In genomic region chr11:53508152-53508551, GRCm38 (mm10) we compare ENCODE assay signal across 15 mouse cellular contexts. TPM values are rescaled to one million over a fixed set of nuclear protein-coding genes. Genes with fewer than 3 reads are reported as not detected.
DNase-seq lines count a peak whose midpoint lies in the region; ATAC-seq and TF ChIP-seq lines count a peak whose summit lies in the region.
"Had no signal": no experiment of that assay in that cellular context is flagged by ENCODE, and none has a peak within 500 bp of the region (broad histone marks: within the 10 kb centered on the region; RNA-seq: fewer than 3 reads in every experiment).

No protein-coding gene starts in this region.

- TF ChIP-seq EP300 in heart, adult 2 months (IDR thresholded peaks at IDR 0.05; ENCODE audit: insufficient read depth, low read depth, low read length), result peak; percentile 87

- ATAC-seq in heart, embryonic 11.5 days (replicated peaks; ENCODE audit: insufficient number of reproducible peaks, low FRiP score, low TSS enrichment), result no peak
- ATAC-seq: forebrain, embryonic 16.5 days; liver, embryonic 12.5 days; midbrain, embryonic 13.5 days had no signal

- H3K27ac ChIP-seq in heart, adult 2 months, result peak overlapping the region; percentile 79
- no peak overlapping the region for H3K27ac ChIP-seq in heart, embryonic 11.5 days (ENCODE audit: low read depth, low read length)
- H3K27ac ChIP-seq in embryonic facial prominence, embryonic 10.5 days (replicated peaks), result no peak overlapping the region
- H3K27ac ChIP-seq: liver, embryonic 12.5 days; midbrain, embryonic 13.5 days had no signal

- peak; percentile 73 to 86 for DNase-seq in heart, adult 2 months
- DNase-seq in adrenal gland, adult 8-10 months, result peak; percentile 79
- peak; percentile 87 for DNase-seq in heart, adult 8-10 months (ENCODE audit: low spot score)
- peak; percentile 77 for DNase-seq in lung, postnatal 36 days
- DNase-seq in right cerebral cortex, adult 18-20 months, result no peak
- DNase-seq in testis, postnatal 10 days (ENCODE audit: low spot score), result no peak
- DNase-seq in embryonic facial prominence, embryonic 10.5 days (ENCODE audit: low spot score), result no peak
- DNase-seq: layer of hippocampus, postnatal 36 days had no signal

- intact Hi-C loops in heart, adult 2 months (cut with DNase I), result no loop called here

- H3K9me3 ChIP-seq in heart, embryonic 11.5 days (replicated peaks; ENCODE audit: control insufficient read depth, low read length), result no peaks in the 10 kb centered on the region
- H3K9me3 ChIP-seq in embryonic facial prominence, embryonic 10.5 days, result no peaks in the 10 kb centered on the region
- H3K9me3 ChIP-seq: liver, embryonic 12.5 days; midbrain, embryonic 13.5 days had no signal

- no peak for TF ChIP-seq CTCF in heart, adult 2 months (IDR thresholded peaks at IDR 0.05)

- WGBS in heart, adult 2 months, result 27% methylated on average over 7 of the region's 7 CpGs
- 65% methylated on average over 7 of the region's 7 CpGs for WGBS in heart, embryonic 11.5 days (ENCODE audit: insufficient replicate concordance)
- WGBS in embryonic facial prominence, embryonic 10.5 days, result 78% methylated on average over 7 of the region's 7 CpGs

- H3K36me3 ChIP-seq in heart, adult 2 months (ENCODE audit: control insufficient read depth, insufficient read depth, low read length), result no peaks in the 10 kb centered on the region
- H3K36me3 ChIP-seq in heart, embryonic 11.5 days (ENCODE audit: control insufficient read depth, insufficient read depth, low read length), result no peaks in the 10 kb centered on the region
- H3K36me3 ChIP-seq in embryonic facial prominence, embryonic 10.5 days (replicated peaks), result no peaks in the 10 kb centered on the region
- H3K36me3 ChIP-seq: liver, embryonic 12.5 days; midbrain, embryonic 13.5 days had no signal

- no peak overlapping the region for H3K9ac ChIP-seq in heart, adult 2 months (ENCODE audit: low read depth, low read length)
- H3K9ac ChIP-seq in heart, embryonic 11.5 days (ENCODE audit: low read depth, low read length), result no peak overlapping the region
- H3K9ac ChIP-seq: liver, embryonic 12.5 days; midbrain, embryonic 13.5 days had no signal

- H3K4me1 ChIP-seq in heart, adult 2 months (ENCODE audit: control insufficient read depth, insufficient read depth, low read length), result peaks cover 15% of the 10 kb centered on the region
- no peaks in the 10 kb centered on the region for H3K4me1 ChIP-seq in heart, embryonic 11.5 days (ENCODE audit: control insufficient read depth, insufficient read depth, low read length)
- peaks cover 20% of the 10 kb centered on the region; the same call in 1 of the 2 replicates for H3K4me1 ChIP-seq in embryonic facial prominence, embryonic 10.5 days

- no peaks in the 10 kb centered on the region for H3K79me2 ChIP-seq in heart, adult 2 months (replicated peaks; ENCODE audit: control insufficient read depth, insufficient read depth, low read length)

- H3K4me3 ChIP-seq in heart, adult 2 months, result no peak overlapping the region
- H3K4me3 ChIP-seq in heart, embryonic 11.5 days (ENCODE audit: low read depth, low read length), result no peak overlapping the region
- H3K4me3 ChIP-seq in embryonic facial prominence, embryonic 10.5 days, result no peak overlapping the region
- H3K4me3 ChIP-seq: liver, embryonic 12.5 days; midbrain, embryonic 13.5 days had no signal

- no peak for TF ChIP-seq POLR2A in heart, adult 2 months (IDR thresholded peaks at IDR 0.05; ENCODE audit: insufficient read depth, low read depth, low read length)

- no peaks in the 10 kb centered on the region for H3K27me3 ChIP-seq in heart, adult 2 months (ENCODE audit: control insufficient read depth, insufficient read depth, low read length)
- H3K27me3 ChIP-seq in heart, embryonic 11.5 days (ENCODE audit: control insufficient read depth, insufficient read depth, low read length), result no peaks in the 10 kb centered on the region
- H3K27me3 ChIP-seq in embryonic facial prominence, embryonic 10.5 days (replicated peaks; ENCODE audit: low read depth, poor library complexity, severe bottlenecking), result peaks cover 6% of the 10 kb centered on the region; the same call in 1 of the 2 replicates

- no peak overlapping the region for H3K4me2 ChIP-seq in heart, embryonic 11.5 days
- H3K4me2 ChIP-seq: liver, embryonic 12.5 days; midbrain, embryonic 13.5 days had no signal

RNA-seq across cellular contexts. Expression of gene Sept8, which starts 10.9 kb away (rescaled TPM):
- total RNA-seq in heart, adult 2 months (2021), result 10 to 100 TPM; 25.7 to 28.2 TPM
- polyA plus RNA-seq in heart, adult 2 months (2012; rRNA removed), result 24.8 and 39.2 TPM in 2 replicates
- 18.8 and 21.4 TPM in 2 replicates for polyA plus RNA-seq in heart, embryonic 11.5 days (2014; fragmentation: Nextera tagmentation; extraction: Ambion mirVana)
- 10 to 100 TPM; 37.0 to 51.7 (median 42.1) TPM for total RNA-seq in adrenal gland, adult 8-10 months (2022)
- 10 to 100 TPM; 22.3 to 27.2 (median 25.6) TPM for total RNA-seq in heart, adult 8-10 months (2022)
- 17.7 and 19.0 TPM in 2 replicates for polyA plus RNA-seq in embryonic facial prominence, embryonic 10.5 days (2016; fragmentation: Nextera tagmentation; extraction: Ambion mirVana)

RNA-seq across cellular contexts. Expression of gene Sowaha, which starts 28.1 kb away (rescaled TPM):
- under 1 TPM; 0.05 to 0.34 TPM for total RNA-seq in heart, adult 2 months (2021)
- 0.03 and 0.10 TPM in 2 replicates for polyA plus RNA-seq in heart, adult 2 months (2012; rRNA removed)
- 0.41 and 0.73 TPM in 2 replicates for polyA plus RNA-seq in heart, embryonic 11.5 days (2014; fragmentation: Nextera tagmentation; extraction: Ambion mirVana)
- 1 to 10 TPM in 1 of 4 experiments, under 1 TPM in 3; 0.32 to 1.0 (median 0.71) TPM for total RNA-seq in adrenal gland, adult 8-10 months (2022)
- under 1 TPM; 0.22 to 0.44 (median 0.34) TPM for total RNA-seq in heart, adult 8-10 months (2022)
- 0.44 and 0.82 TPM in 2 replicates for polyA plus RNA-seq in embryonic facial prominence, embryonic 10.5 days (2016; fragmentation: Nextera tagmentation; extraction: Ambion mirVana)

RNA-seq across cellular contexts. Expression of gene Gm9945, which starts 28.2 kb away (rescaled TPM):
- total RNA-seq in heart, adult 2 months (2021), result not detected
- polyA plus RNA-seq in heart, adult 2 months (2012; rRNA removed), result not detected in 2 replicates
- 0.29 TPM in 1 of 2 replicates, not detected in the other for polyA plus RNA-seq in heart, embryonic 11.5 days (2014; fragmentation: Nextera tagmentation; extraction: Ambion mirVana)
- total RNA-seq in adrenal gland, adult 8-10 months (2022), result not detected
- total RNA-seq in heart, adult 8-10 months (2022), result not detected
- 0.16 TPM in 1 of 2 replicates, not detected in the other for polyA plus RNA-seq in embryonic facial prominence, embryonic 10.5 days (2016; fragmentation: Nextera tagmentation; extraction: Ambion mirVana)
- total RNA-seq: adrenal gland, postnatal 4 days; common myeloid progenitor, adult 5-6 weeks had no signal
- polyA plus RNA-seq: forebrain, embryonic 16.5 days; midbrain, embryonic 13.5 days; testis, adult 2 months had no signal

RNA-seq across cellular contexts. Expression of gene Gm9837, which starts 37.9 kb away (rescaled TPM):
- not detected for total RNA-seq in heart, adult 2 months (2021)
- polyA plus RNA-seq in heart, adult 2 months (2012; rRNA removed), result not detected in 2 replicates
- polyA plus RNA-seq in heart, embryonic 11.5 days (2014; fragmentation: Nextera tagmentation; extraction: Ambion mirVana), result not detected in 2 replicates
- not detected for total RNA-seq in adrenal gland, adult 8-10 months (2022)
- not detected for total RNA-seq in heart, adult 8-10 months (2022)
- polyA plus RNA-seq in embryonic facial prominence, embryonic 10.5 days (2016; fragmentation: Nextera tagmentation; extraction: Ambion mirVana), result not detected in 2 replicates
- total RNA-seq: adrenal gland, postnatal 4 days; common myeloid progenitor, adult 5-6 weeks had no signal
- polyA plus RNA-seq: forebrain, embryonic 16.5 days; liver, embryonic 12.5 days; midbrain, embryonic 13.5 days had no signal

RNA-seq across cellular contexts. Expression of gene Shroom1, which starts 51.1 kb away (rescaled TPM):
- total RNA-seq in heart, adult 2 months (2021), result under 1 TPM; 0.34 to 0.91 TPM
- polyA plus RNA-seq in heart, adult 2 months (2012; rRNA removed), result 0.53 and 0.80 TPM in 2 replicates
- polyA plus RNA-seq in heart, embryonic 11.5 days (2014; fragmentation: Nextera tagmentation; extraction: Ambion mirVana), result 3.3 and 3.7 TPM in 2 replicates
- 1 to 10 TPM; 2.6 to 10.0 (median 7.4) TPM for total RNA-seq in adrenal gland, adult 8-10 months (2022)
- total RNA-seq in heart, adult 8-10 months (2022), result under 1 TPM; 0.57 to 0.82 (median 0.73) TPM
- 2.3 and 2.4 TPM in 2 replicates for polyA plus RNA-seq in embryonic facial prominence, embryonic 10.5 days (2016; fragmentation: Nextera tagmentation; extraction: Ambion mirVana)
- total RNA-seq: common myeloid progenitor, adult 5-6 weeks had no signal

Comparison
In these comparisons a context has a peak if more than half of its experiments do, and no peak if none do; other contexts are left out.
1. DNase-seq: peak in heart, adult 2 months (2 of 2), adrenal gland, adult 8-10 months (single experiment), heart, adult 8-10 months (single experiment) and lung, postnatal 36 days (single experiment); none in right cerebral cortex, adult 18-20 months (single experiment), testis, postnatal 10 days (single experiment) and embryonic facial prominence, embryonic 10.5 days (single experiment).